Mouse (Mus musculus) ES-E14 (cell line): ENCODE results near the gene Dscam.

Experiments
- MAFK ChIP-seq: IDR thresholded peaks from 2 replicates; pipeline ENCODE4 v1.6.1; 2014; ENCODE audit warnings: mild to moderate bottlenecking, low read depth, low read length, inconsistent platforms; ENCODE audit not compliant: insufficient read depth
- ZNF384 ChIP-seq: IDR thresholded peaks from 2 replicates; pipeline ENCODE4 v1.6.1; 2012; ENCODE audit warnings: low read depth, low read length, inconsistent platforms

- TF ChIP-seq MAFK (no peak), ZNF384 (no peak)
Measured at GRCm38 (mm10) chr16:96673191-96673847, 497.2 kb downstream of the Dscam start.
